In the genomic region with DNA sequence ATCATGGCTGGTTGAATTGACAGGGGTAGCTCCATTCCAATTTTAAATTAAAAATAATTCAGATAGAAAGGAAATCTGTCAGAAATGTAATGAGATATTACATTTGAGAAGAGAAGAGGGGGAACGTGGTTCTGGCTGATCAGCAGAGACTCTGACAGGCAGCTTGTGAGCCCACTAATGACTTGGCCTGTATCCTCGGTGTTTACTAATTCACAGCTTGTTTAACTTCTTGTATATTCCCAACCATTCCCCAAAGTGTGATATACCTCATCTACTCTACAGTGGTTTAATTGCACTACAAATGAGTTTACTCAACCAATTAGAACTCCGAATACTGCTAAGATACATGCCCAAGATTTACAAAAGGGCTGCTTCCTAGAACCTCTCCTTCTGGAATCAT, we compare ENCODE assay signal across 17 mouse cellular contexts.
DNase-seq lines count a peak whose midpoint lies in the region; ATAC-seq and TF ChIP-seq lines count a peak whose summit lies in the region.
"Had no signal": no experiment of that assay in that cellular context is flagged by ENCODE, and none has a peak within 500 bp of the region (broad histone marks: within the 10 kb centered on the region; RNA-seq: fewer than 3 reads in every experiment).

No protein-coding gene starts in this region.

- peak; percentile 50; the same call in 1 of the 2 replicates for ATAC-seq in forebrain, embryonic 14.5 days
- ATAC-seq in forebrain, embryonic 11.5 days (replicated peaks; ENCODE audit: low FRiP score), result no peak
- peak; percentile 67 for ATAC-seq in forebrain, embryonic 16.5 days

- no peak overlapping the region for H3K27ac ChIP-seq in forebrain, embryonic 14.5 days (ENCODE audit: low read depth, low read length)
- H3K27ac ChIP-seq in forebrain, embryonic 11.5 days (ENCODE audit: low read depth, low read length), result no peak overlapping the region
- no peak overlapping the region for H3K27ac ChIP-seq in forebrain, embryonic 16.5 days (ENCODE audit: low read length)
- H3K27ac ChIP-seq in thymus, adult 2 months (ENCODE audit: control insufficient read depth, insufficient read depth, low read length), result no peak overlapping the region
- H3K27ac ChIP-seq: embryonic facial prominence, embryonic 10.5 days; embryonic facial prominence, embryonic 12.5 days had no signal

- no peak overlapping the region for H3K4me3 ChIP-seq in forebrain, embryonic 14.5 days (ENCODE audit: low read depth, low read length)
- H3K4me3 ChIP-seq in forebrain, embryonic 11.5 days (ENCODE audit: low read depth, low read length), result no peak overlapping the region
- no peak overlapping the region for H3K4me3 ChIP-seq in forebrain, embryonic 16.5 days (replicated peaks; ENCODE audit: low read length)
- no peak overlapping the region for H3K4me3 ChIP-seq in thymus, adult 2 months (ENCODE audit: control insufficient read depth, insufficient read depth, low read length)
- H3K4me3 ChIP-seq: embryonic facial prominence, embryonic 10.5 days; embryonic facial prominence, embryonic 12.5 days had no signal

- 69% methylated on average over 3 of the region's 3 CpGs for WGBS in forebrain, embryonic 14.5 days
- WGBS in forebrain, embryonic 11.5 days, result 89% methylated on average over 3 of the region's 3 CpGs
- WGBS in forebrain, embryonic 16.5 days, result 57% methylated on average over 3 of the region's 3 CpGs
- WGBS in thymus, adult 2 months, result 93% methylated on average over 3 of the region's 3 CpGs

- no peak for TF ChIP-seq POLR2A in thymus, adult 2 months (IDR thresholded peaks at IDR 0.05; ENCODE audit: control insufficient read depth, extremely low read depth, insufficient read depth, low read length, poor library complexity)

- H3K4me2 ChIP-seq in forebrain, embryonic 14.5 days (ENCODE audit: low read length), result no peak overlapping the region
- no peak overlapping the region for H3K4me2 ChIP-seq in forebrain, embryonic 11.5 days (ENCODE audit: low read depth, low read length, severe bottlenecking)
- no peak overlapping the region for H3K4me2 ChIP-seq in forebrain, embryonic 16.5 days (ENCODE audit: low read length)
- H3K4me2 ChIP-seq: embryonic facial prominence, embryonic 12.5 days had no signal

- H3K9ac ChIP-seq in forebrain, embryonic 14.5 days (ENCODE audit: low read length), result no peak overlapping the region
- H3K9ac ChIP-seq in forebrain, embryonic 11.5 days (ENCODE audit: low read length), result no peak overlapping the region
- no peak overlapping the region for H3K9ac ChIP-seq in forebrain, embryonic 16.5 days (replicated peaks; ENCODE audit: low read depth, low read length)
- H3K9ac ChIP-seq: embryonic facial prominence, embryonic 12.5 days had no signal

- DNase-seq in forebrain, embryonic 14.5 days (ENCODE audit: low spot score), result peak; percentile 48
- DNase-seq in forebrain, embryonic 11.5 days (ENCODE audit: low spot score), result no peak
- DNase-seq in heart, adult 11 months, result peak; percentile 22
- DNase-seq in heart, adult 9 months (ENCODE audit: low spot score in 2 of 2), result no peak
- DNase-seq in thymus, adult 2 months, result no peak
- DNase-seq in layer of hippocampus, postnatal 25 days (ENCODE audit: extremely low spot score in 1 of 2, low spot score in 1 of 2), result no peak
- DNase-seq: adrenal gland, adult 2 months; adrenal gland, postnatal 10 days; adrenal gland, postnatal 25 days; cerebellum, adult 11-12 months; cerebellum, adult 2 months; cerebellum, adult 9-10 months; cerebellum, postnatal 10 days; cerebellum, postnatal 25 days had no signal

- H3K36me3 ChIP-seq in forebrain, embryonic 14.5 days (ENCODE audit: control insufficient read depth, insufficient read depth, low read length), result peaks cover 7% of the 10 kb centered on the region; the same call in 1 of the 2 replicates
- no peaks in the 10 kb centered on the region for H3K36me3 ChIP-seq in forebrain, embryonic 11.5 days (ENCODE audit: control insufficient read depth, insufficient read depth, low read length)
- H3K36me3 ChIP-seq in forebrain, embryonic 16.5 days (ENCODE audit: control insufficient read depth, insufficient read depth), result no peaks in the 10 kb centered on the region
- no peaks in the 10 kb centered on the region for H3K36me3 ChIP-seq in thymus, adult 2 months (ENCODE audit: control insufficient read depth, insufficient read depth, low read length)

- no peak for TF ChIP-seq CTCF in thymus, adult 2 months (IDR thresholded peaks at IDR 0.05; ENCODE audit: borderline replicate concordance, control insufficient read depth, extremely low read depth, insufficient read depth, low read length, poor library complexity)

- no peaks in the 10 kb centered on the region for H3K4me1 ChIP-seq in forebrain, embryonic 14.5 days (ENCODE audit: control insufficient read depth, insufficient read depth, low read length)
- H3K4me1 ChIP-seq in forebrain, embryonic 11.5 days (replicated peaks; ENCODE audit: control insufficient read depth, insufficient read depth, low read length), result no peaks in the 10 kb centered on the region
- peaks cover 3% of the 10 kb centered on the region; the same call in 1 of the 2 replicates for H3K4me1 ChIP-seq in forebrain, embryonic 16.5 days (replicated peaks; ENCODE audit: control insufficient read depth, insufficient read depth, low read length)
- H3K4me1 ChIP-seq in thymus, adult 2 months (replicated peaks; ENCODE audit: control insufficient read depth, insufficient read depth, low read length), result no peaks in the 10 kb centered on the region

- no peaks in the 10 kb centered on the region for H3K9me3 ChIP-seq in forebrain, embryonic 14.5 days (replicated peaks; ENCODE audit: control insufficient read depth, low read length)
- H3K9me3 ChIP-seq in forebrain, embryonic 11.5 days (ENCODE audit: control insufficient read depth, low read length), result no peaks in the 10 kb centered on the region
- H3K9me3 ChIP-seq in forebrain, embryonic 16.5 days (ENCODE audit: control insufficient read depth, low read length), result no peaks in the 10 kb centered on the region
- H3K9me3 ChIP-seq: embryonic facial prominence, embryonic 10.5 days; embryonic facial prominence, embryonic 12.5 days had no signal

- H3K27me3 ChIP-seq in forebrain, embryonic 14.5 days (replicated peaks; ENCODE audit: control insufficient read depth, insufficient read depth, low read length), result no peaks in the 10 kb centered on the region
- no peaks in the 10 kb centered on the region for H3K27me3 ChIP-seq in forebrain, embryonic 11.5 days (ENCODE audit: control insufficient read depth, insufficient read depth, low read length)
- no peaks in the 10 kb centered on the region for H3K27me3 ChIP-seq in forebrain, embryonic 16.5 days (replicated peaks; ENCODE audit: control insufficient read depth, insufficient read depth, low read length)
- no peaks in the 10 kb centered on the region for H3K27me3 ChIP-seq in thymus, adult 2 months (ENCODE audit: control insufficient read depth, insufficient read depth, low read length)
- H3K27me3 ChIP-seq: embryonic facial prominence, embryonic 12.5 days had no signal

Comparison
In these comparisons a context has a peak if more than half of its experiments do, and no peak if none do; other contexts are left out.
1. DNase-seq: peak in forebrain, embryonic 14.5 days (single experiment) and heart, adult 11 months (single experiment); none in forebrain, embryonic 11.5 days (single experiment), heart, adult 9 months (0 of 2), thymus, adult 2 months (single experiment) and layer of hippocampus, postnatal 25 days (0 of 2).